8 mouse cellular contexts compared by ENCODE assay signal in genomic region chr7:91262998-91263397, GRCm38 (mm10).
DNase-seq lines count a peak whose midpoint lies in the region; ATAC-seq and TF ChIP-seq lines count a peak whose summit lies in the region.

No protein-coding gene starts in this region.

- no peaks in the 10 kb centered on the region for H3K36me3 ChIP-seq in heart, embryonic 13.5 days
- H3K36me3 ChIP-seq in forebrain, embryonic 15.5 days = no peaks in the 10 kb centered on the region
- no peaks in the 10 kb centered on the region for H3K36me3 ChIP-seq in midbrain, embryonic 11.5 days (ENCODE audit: control insufficient read depth, insufficient read depth, low read length)

- intact Hi-C loops in heart, postnatal 25 days (cut with DNase I) = no loop called here

- TF ChIP-seq CTCF in brain, embryonic 14.5 days (IDR thresholded peaks at IDR 0.05; ENCODE audit: borderline replicate concordance, extremely low read depth, insufficient read depth, insufficient read length) = no peak

- peaks cover 24% of the 10 kb centered on the region for H3K27me3 ChIP-seq in heart, embryonic 13.5 days (replicated peaks)
- H3K27me3 ChIP-seq in forebrain, embryonic 15.5 days = no peaks in the 10 kb centered on the region
- H3K27me3 ChIP-seq in midbrain, embryonic 11.5 days (ENCODE audit: control insufficient read depth, insufficient read depth, low read length) = no peaks in the 10 kb centered on the region

- no peak overlapping the region for H3K9ac ChIP-seq in heart, embryonic 13.5 days
- peak overlapping the region; percentile 58 for H3K9ac ChIP-seq in forebrain, embryonic 15.5 days (replicated peaks)
- H3K9ac ChIP-seq in midbrain, embryonic 11.5 days (ENCODE audit: low read length) = peak overlapping the region; percentile 51

- no peak overlapping the region for H3K27ac ChIP-seq in heart, embryonic 13.5 days (replicated peaks)
- peak overlapping the region; percentile 73; the same call in 1 of the 2 replicates for H3K27ac ChIP-seq in forebrain, embryonic 15.5 days (replicated peaks)
- no peak overlapping the region for H3K27ac ChIP-seq in midbrain, embryonic 11.5 days (ENCODE audit: low read depth, low read length)

- no peak for DNase-seq in heart, postnatal 25 days (ENCODE audit: low spot score)
- peak; percentile 49 for DNase-seq in brain, embryonic 14.5 days (ENCODE audit: low read depth)
- DNase-seq in midbrain, embryonic 11.5 days (ENCODE audit: low spot score, missing footprints) = peak; percentile 82
- no peak for DNase-seq in kidney, postnatal 36 days
- DNase-seq in urinary bladder, adult 18-20 months (ENCODE audit: low spot score in 2 of 2) = no peak

- no peak for ATAC-seq in heart, embryonic 13.5 days (ENCODE audit: extremely low read depth, insufficient number of reproducible peaks, low FRiP score, low TSS enrichment)
- no peak; the same call in none of the 2 replicates for ATAC-seq in forebrain, embryonic 15.5 days (replicated peaks)
- ATAC-seq in midbrain, embryonic 11.5 days (ENCODE audit: low FRiP score) = peak; percentile 43; the same call in 1 of the 2 replicates
- no peak for ATAC-seq in granulocyte monocyte progenitor cell, adult 5-6 weeks (replicated peaks; ENCODE audit: poor library complexity, severe bottlenecking)

- TF ChIP-seq POLR2A in brain, embryonic 14.5 days (IDR thresholded peaks at IDR 0.05; ENCODE audit: borderline replicate concordance, extremely low read depth, insufficient read depth, insufficient read length, poor library complexity, severe bottlenecking) = no peak

- no peaks in the 10 kb centered on the region for H3K9me3 ChIP-seq in heart, embryonic 13.5 days
- H3K9me3 ChIP-seq in forebrain, embryonic 15.5 days = no peaks in the 10 kb centered on the region
- H3K9me3 ChIP-seq in midbrain, embryonic 11.5 days (ENCODE audit: control insufficient read depth, low read length) = no peaks in the 10 kb centered on the region

- WGBS in heart, embryonic 13.5 days = 5% methylated on average over 9 of the region's 9 CpGs
- 3% methylated on average over 9 of the region's 9 CpGs for WGBS in forebrain, embryonic 15.5 days
- 7% methylated on average over 9 of the region's 9 CpGs for WGBS in midbrain, embryonic 11.5 days

- peak overlapping the region; percentile 52 for H3K4me3 ChIP-seq in heart, embryonic 13.5 days
- peak overlapping the region; percentile 63 for H3K4me3 ChIP-seq in forebrain, embryonic 15.5 days
- peak overlapping the region; percentile 42 for H3K4me3 ChIP-seq in midbrain, embryonic 11.5 days (ENCODE audit: low read depth, low read length)

- peak overlapping the region; percentile 82 for H3K4me2 ChIP-seq in heart, embryonic 13.5 days
- peak overlapping the region; percentile 83 for H3K4me2 ChIP-seq in forebrain, embryonic 15.5 days (replicated peaks)
- H3K4me2 ChIP-seq in midbrain, embryonic 11.5 days = peak overlapping the region; percentile 71

- H3K4me1 ChIP-seq in heart, embryonic 13.5 days = peaks cover 16% of the 10 kb centered on the region
- H3K4me1 ChIP-seq in forebrain, embryonic 15.5 days = peaks cover 17% of the 10 kb centered on the region
- H3K4me1 ChIP-seq in midbrain, embryonic 11.5 days (ENCODE audit: control insufficient read depth, insufficient read depth, low read length) = 0 out of 2 replicates have a peak, but pooled peaks cover 3% of the 10 kb centered on the region

Comparison
In these comparisons a context has a peak if more than half of its experiments do, and no peak if none do; other contexts are left out.
1. DNase-seq: peak in brain, embryonic 14.5 days (single experiment) and midbrain, embryonic 11.5 days (single experiment); none in heart, postnatal 25 days (single experiment), kidney, postnatal 36 days (0 of 2) and urinary bladder, adult 18-20 months (0 of 2).
2. Peak in every context shown above with its lines, with median percentiles within 50 percentile points of each other: H3K4me2 ChIP-seq and H3K4me3 ChIP-seq.